Mouse (Mus musculus) bone marrow, adult 2 months (tissue): ENCODE data around the gene Mrvi1.

ENCODE experiments used
- CTCF ChIP-seq: fragments of 200-500 bp; IDR thresholded peaks from 2 replicates; pipeline ENCODE4 v1.5.1; 2011; ENCODE audit warnings: low read length, control low read depth; ENCODE audit not compliant: control insufficient read depth, insufficient read depth
- POLR2A ChIP-seq: fragments of 200-500 bp; IDR thresholded peaks from 2 replicates; pipeline ENCODE4 v1.6.1; 2011; ENCODE audit warnings: low read depth, mild to moderate bottlenecking, control low read depth, low read length, borderline replicate concordance; ENCODE audit not compliant: control insufficient read depth

GRCm38 (mm10) chr7:110823076-110823475, 159.2 kb downstream of the Mrvi1 start:
- TF ChIP-seq POLR2A (no peak), CTCF (no peak)
